Mouse (Mus musculus) lung, postnatal 0 days (tissue): Measurements from ENCODE around the gene Mpzl2. TPM values are rescaled to one million over a fixed set of nuclear protein-coding genes. Genes with fewer than 3 reads are reported as not detected.

Experiments
- ATAC-seq: fragments of 200-750 bp; cut with Nextera tagmentation; 2 replicates; pipeline ENCODE4 v1.8.0; 2017; ENCODE audit warnings: moderate library complexity
- DNase-seq: peaks from one replicate; pipeline ENCODE4 v3.0.0-alpha.2; 2016; ENCODE audit warnings: low spot score
- H3K27ac ChIP-seq: fragments of 300-500 bp; sonication (generic); 2 replicates; pipeline ENCODE4 v1.5.1; 2014; ENCODE audit warnings: antibody characterized with exemption, mild to moderate bottlenecking, low read length, mixed read lengths
- H3K27me3 ChIP-seq: fragments of 300-500 bp; sonication (generic); replicated peaks from 2 replicates; pipeline ENCODE4 v1.6.1; 2014; ENCODE audit warnings: low read length, mixed read lengths; ENCODE audit not compliant: insufficient read depth
- H3K36me3 ChIP-seq: fragments of 300-500 bp; sonication (generic); 2 replicates; pipeline ENCODE4 v1.6.1; 2014; ENCODE audit warnings: low read length, mixed read lengths; ENCODE audit not compliant: insufficient read depth
- H3K4me1 ChIP-seq: fragments of 300-500 bp; sonication (generic); 2 replicates; pipeline ENCODE4 v1.6.1; 2014; ENCODE audit warnings: antibody characterized with exemption, low read depth, low read length, mixed read lengths; ENCODE audit not compliant: insufficient read depth
- H3K4me2 ChIP-seq: fragments of 300-500 bp; sonication (generic); replicated peaks from 2 replicates; pipeline ENCODE4 v1.6.1; 2014; ENCODE audit warnings: low read depth, mild to moderate bottlenecking, low read length, moderate library complexity, mixed read lengths
- H3K4me3 ChIP-seq: fragments of 300-500 bp; sonication (generic); 2 replicates; pipeline ENCODE4 v1.5.1; 2014; ENCODE audit warnings: low read depth, low read length
- H3K9ac ChIP-seq: fragments of 300-500 bp; sonication (generic); replicated peaks from 2 replicates; pipeline ENCODE4 v1.6.1; 2014; ENCODE audit warnings: low read depth, mild to moderate bottlenecking
- H3K9me3 ChIP-seq: fragments of 300-500 bp; sonication (generic); 2 replicates; pipeline ENCODE4 v1.6.1; 2016; ENCODE audit warnings: low read length, mixed read lengths
- CTCF ChIP-seq: IDR thresholded peaks from 2 replicates; pipeline ENCODE4 v1.5.1; 2016; ENCODE audit warnings: antibody characterized with exemption, mild to moderate bottlenecking
- EP300 ChIP-seq: IDR thresholded peaks from 2 replicates; pipeline ENCODE4 v1.6.1; 2016; ENCODE audit warnings: antibody characterized with exemption, mild to moderate bottlenecking, control low read depth
- WGBS: fragments of 180-500 bp; shearing (Covaris S2); extraction: QIAGEN DNeasy Blood & Tissue Kit; methylation state at CpG from one replicate; pipeline ENCODE4 v1.1.7; 2014; 5-methylcytosine and 5-hydroxymethylcytosine counted together
- polyA plus RNA-seq: library from polyadenylated mRNA; unstranded; fragments of >200 nt; fragmentation: Nextera tagmentation; extraction: Ambion mirVana; gene quantifications from 2 replicates; pipeline ENCODE4 v1.2.1, GENCODE M21; 2015

Mpzl2 gene
- polyA plus RNA-seq, 1 experiment from 2014 or later, result 4.3 TPM

GRCm38 (mm10) chr9:44999171-44999570 is 40.4 kb upstream of the Mpzl2 start:
- no peak overlapping the region for H3K4me3 ChIP-seq
- H3K4me1 ChIP-seq, result no peaks in the 10 kb centered on the region
- no peak overlapping the region for H3K9ac ChIP-seq
- no peaks in the 10 kb centered on the region for H3K36me3 ChIP-seq
- no peak overlapping the region for H3K27ac ChIP-seq
- H3K9me3 ChIP-seq, result no peaks in the 10 kb centered on the region
- WGBS, result 49% methylated on average over 6 of the region's 6 CpGs
- DNase-seq, result no peak
- H3K4me2 ChIP-seq, result no peak overlapping the region
- H3K27me3 ChIP-seq, result no peaks in the 10 kb centered on the region
- no peak for TF ChIP-seq EP300
- no peak for TF ChIP-seq CTCF
- ATAC-seq, result no peak

DNA sequence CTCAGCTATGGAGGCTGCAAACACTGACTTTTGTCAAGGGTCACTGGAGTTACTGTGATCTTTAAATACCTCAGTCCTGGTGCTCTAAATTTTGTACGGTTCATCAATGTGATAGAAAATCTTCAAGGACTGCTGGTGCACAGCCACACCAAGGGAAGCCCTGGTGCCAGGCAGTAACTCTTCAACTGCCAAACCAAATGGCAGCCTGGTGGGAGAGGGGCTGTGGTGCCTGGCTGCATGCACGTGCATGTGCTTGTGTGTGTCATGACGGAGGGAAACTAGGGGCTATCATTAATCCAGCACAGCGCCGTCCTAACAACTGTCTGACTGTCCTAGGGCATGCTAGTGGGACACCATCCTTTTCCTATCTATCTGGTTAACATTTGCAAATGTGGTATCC is 39.8 kb upstream of the Mpzl2 start:
- DNase-seq (no peak), ATAC-seq (no peak)
- H3K4me1 ChIP-seq, result no peaks in the 10 kb centered on the region
- no peak overlapping the region for H3K9ac ChIP-seq
- no peak overlapping the region for H3K27ac ChIP-seq
- WGBS, result 65% methylated on average over 5 of the region's 5 CpGs
- no peaks in the 10 kb centered on the region for H3K36me3 ChIP-seq
- TF ChIP-seq EP300 (no peak), CTCF (no peak)
- H3K4me3 ChIP-seq, result no peak overlapping the region
- H3K4me2 ChIP-seq, result no peak overlapping the region
- no peaks in the 10 kb centered on the region for H3K9me3 ChIP-seq
- H3K27me3 ChIP-seq, result no peaks in the 10 kb centered on the region

DNA sequence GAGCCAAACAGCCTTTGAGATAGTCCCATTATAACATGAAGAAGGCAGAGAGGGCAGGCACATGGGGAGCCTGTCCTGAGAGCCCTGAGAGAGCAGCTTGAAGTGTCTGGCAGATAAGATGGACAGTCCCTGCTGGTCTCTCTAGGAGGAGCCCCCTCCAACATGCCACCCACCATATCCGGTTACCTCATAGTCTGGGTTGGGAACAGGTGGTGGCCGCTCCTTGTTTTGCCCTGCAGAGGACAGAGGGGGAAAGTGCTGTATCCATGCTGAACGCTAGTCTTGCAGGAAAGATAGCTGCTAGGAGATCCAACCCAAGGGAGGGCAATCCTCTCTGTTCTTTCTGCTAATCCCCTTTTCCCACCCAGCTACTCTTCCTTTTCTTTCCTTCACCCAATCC is 39.4 kb upstream of the Mpzl2 start:
- DNase-seq (no peak), ATAC-seq (no peak)
- Histone ChIP-seq H3K4me2 (no peak overlapping the region), H3K36me3 (no peaks in the 10 kb centered on the region), H3K27ac (no peak overlapping the region), H3K9me3 (no peaks in the 10 kb centered on the region), H3K4me3 (no peak overlapping the region), H3K27me3 (no peaks in the 10 kb centered on the region), H3K9ac (no peak overlapping the region), H3K4me1 (no peaks in the 10 kb centered on the region)
- WGBS, result 48% methylated on average over 3 of the region's 3 CpGs
- TF ChIP-seq EP300 (no peak), CTCF (no peak)

GRCm38 (mm10) chr9:45007404-45007803 is 32.2 kb upstream of the Mpzl2 start:
- no peaks in the 10 kb centered on the region for H3K27me3 ChIP-seq
- no peak overlapping the region for H3K4me2 ChIP-seq

DNA sequence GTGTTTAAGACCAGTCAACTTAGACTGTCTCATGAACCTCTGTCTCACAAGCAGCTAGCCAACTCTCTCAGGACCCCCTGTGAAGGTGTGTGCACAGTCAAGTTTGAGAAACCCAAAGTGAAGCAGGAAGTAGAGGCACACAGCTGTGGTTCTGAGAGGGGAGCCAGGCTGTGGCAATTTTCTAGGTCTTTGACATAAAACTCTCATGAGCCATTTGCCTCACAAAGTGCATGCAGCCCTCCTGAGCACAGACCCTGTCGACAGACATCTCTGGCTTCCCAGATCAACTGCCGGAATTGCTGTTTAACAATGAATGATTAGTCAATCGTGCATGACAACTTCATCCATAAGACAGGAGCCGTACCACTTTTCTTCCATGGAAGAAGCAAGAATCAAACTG is 31.3 kb upstream of the Mpzl2 start:
- ATAC-seq, result no peak
- H3K27ac ChIP-seq, result no peak overlapping the region

More at GRCm38 (mm10) chr9:45007404-45007803, 32.2 kb upstream of the Mpzl2 start:
- no peaks in the 10 kb centered on the region for H3K36me3 ChIP-seq
- no peak overlapping the region for H3K4me3 ChIP-seq
- H3K9me3 ChIP-seq, result no peaks in the 10 kb centered on the region
- WGBS, result 58% methylated on average over 12 of the region's 12 CpGs
- H3K9ac ChIP-seq, result no peak overlapping the region
- no peak overlapping the region for H3K27ac ChIP-seq
- TF ChIP-seq CTCF (no peak), EP300 (no peak)
- no peaks in the 10 kb centered on the region for H3K4me1 ChIP-seq
- ATAC-seq (no peak), DNase-seq (no peak)

GRCm38 (mm10) chr9:45009180-45010078 is 30.2 kb upstream of the Mpzl2 start, which contains the start of gene Cd3e:
Cd3e (minus strand) TSS chr9:45009627.
- H3K4me3 ChIP-seq, result no peak within 1 kb of the TSS
- TF ChIP-seq EP300 (no peak), CTCF (no peak)

More for the DNA sequence above, 31.3 kb upstream of the Mpzl2 start:
- no peaks in the 10 kb centered on the region for H3K9me3 ChIP-seq
- TF ChIP-seq CTCF (no peak), EP300 (no peak)
- H3K36me3 ChIP-seq, result no peaks in the 10 kb centered on the region
- DNase-seq, result no peak
- 82% methylated on average over 4 of the region's 4 CpGs for WGBS
- H3K4me2 ChIP-seq, result no peak overlapping the region
- H3K27me3 ChIP-seq, result no peaks in the 10 kb centered on the region
- no peak overlapping the region for H3K4me3 ChIP-seq
- H3K4me1 ChIP-seq, result no peaks in the 10 kb centered on the region
- no peak overlapping the region for H3K9ac ChIP-seq

More at GRCm38 (mm10) chr9:45009180-45010078, 30.2 kb upstream of the Mpzl2 start, which contains the start of gene Cd3e:
- DNase-seq, result no peak
- 82% methylated on average over 19 of the region's 19 CpGs for WGBS
- no peak within 1 kb of the TSS for H3K4me2 ChIP-seq
- H3K27ac ChIP-seq, result no peak within 1 kb of the TSS
- no peak for ATAC-seq
- no peak within 1 kb of the TSS for H3K9ac ChIP-seq
- no peaks in the 10 kb centered on the region for H3K27me3 ChIP-seq
- H3K9me3 ChIP-seq, result no peaks in the 10 kb centered on the region
- no peaks in the 10 kb centered on the region for H3K4me1 ChIP-seq
- no peaks in the 10 kb centered on the region for H3K36me3 ChIP-seq
